Mouse (Mus musculus) brown adipose tissue, adult 24 weeks (tissue): ENCODE measurements around the gene Cdh12. TPM values are rescaled to one million over a fixed set of nuclear protein-coding genes. Genes with fewer than 3 reads are reported as not detected.
"Not testable (repeated sequence)": the region's sequence is repeated elsewhere in the genome, so short reads cannot be mapped to it uniquely, and the experiment has no call there.

Source experiments
- H3K27ac ChIP-seq: fragments of 200-500 bp; replicated peaks from 2 replicates; pipeline ENCODE4 v1.5.1; 2012; ENCODE audit warnings: low read depth, mild to moderate bottlenecking, low read length
- H3K4me1 ChIP-seq: fragments of 200-500 bp; 2 replicates; pipeline ENCODE4 v1.6.1; 2012; ENCODE audit warnings: low read length, mixed read lengths; ENCODE audit not compliant: control insufficient read depth, insufficient read depth, insufficient read length
- H3K4me3 ChIP-seq: fragments of 200-500 bp; 2 replicates; pipeline ENCODE4 v1.5.1; 2012; ENCODE audit warnings: low read depth, mild to moderate bottlenecking, low read length, moderate library complexity; ENCODE audit not compliant: insufficient read depth
- polyA plus RNA-seq: library from polyadenylated mRNA; stranded (reverse); fragments of >200 nt; gene quantifications from 2 replicates; pipeline ENCODE4 v1.2.4, GENCODE M21; 2012; ENCODE audit not compliant: missing spikeins, insufficient read depth, insufficient read length

The Cdh12 gene
- not detected in 2 replicates for polyA plus RNA-seq

DNA sequence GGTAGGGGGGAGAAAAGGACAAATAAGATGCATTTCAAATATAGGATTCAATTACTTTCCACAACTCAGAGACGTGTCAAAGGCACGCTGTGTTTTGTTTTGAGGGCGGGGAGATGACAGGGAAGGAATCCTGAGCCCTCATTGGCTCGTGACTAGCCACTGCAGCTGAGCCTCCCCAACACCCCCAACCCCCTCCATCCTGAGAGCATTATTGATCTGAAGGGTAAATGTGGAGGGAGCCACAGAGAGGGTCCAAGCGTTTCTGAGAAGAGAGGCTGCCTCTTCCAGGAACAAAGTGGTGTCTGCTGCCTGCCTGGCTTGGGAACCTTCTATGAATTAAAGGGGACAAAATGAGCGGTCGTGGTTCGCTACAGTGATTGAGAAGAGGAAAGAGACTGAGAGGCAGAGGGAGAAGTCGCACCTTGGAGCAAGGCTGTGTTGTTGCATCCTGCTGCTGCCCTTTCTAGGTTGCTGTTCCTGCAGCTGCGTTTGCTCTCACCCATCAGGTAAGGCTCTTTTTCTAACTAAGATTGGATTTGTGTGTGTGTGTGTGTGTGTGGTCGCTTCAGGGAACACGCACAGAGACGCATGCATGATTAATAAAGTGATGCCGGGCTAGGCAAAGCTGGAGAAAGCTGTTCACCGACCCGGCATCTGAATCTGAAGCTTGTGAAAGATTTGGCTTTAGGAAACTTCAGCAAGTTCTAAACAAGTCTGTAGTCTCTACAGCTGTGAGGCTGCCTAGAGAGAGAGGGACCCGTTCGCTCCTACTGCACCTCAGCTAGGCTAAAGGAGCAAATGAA is at the start of gene Cdh12:
Cdh12 (plus strand) TSS at position 405 of the 803 bp plus-strand sequence.
- Histone ChIP-seq H3K4me3 (no peak within 1 kb of the TSS), H3K27ac (no peak within 1 kb of the TSS), H3K4me1 (no peaks in the 10 kb centered on the region)

DNA sequence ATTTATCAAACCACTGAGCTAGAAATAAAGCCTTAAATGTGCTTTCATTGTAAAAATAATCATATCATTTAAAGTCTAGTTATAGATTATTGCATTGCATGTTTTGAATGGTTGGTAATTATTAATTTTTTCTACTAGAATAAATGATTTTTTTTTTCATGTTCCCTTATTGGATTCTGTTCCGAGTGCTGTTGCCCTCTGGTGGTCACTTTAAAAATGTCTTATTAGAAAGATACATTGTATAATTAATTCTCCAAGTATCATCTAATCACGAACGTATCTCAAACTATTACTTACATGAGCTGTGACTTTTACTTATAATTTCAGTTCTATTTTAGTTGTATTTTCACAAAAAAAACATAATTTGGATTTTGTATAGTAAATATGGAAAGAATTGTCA is 45.5 kb upstream of the Cdh12 start:
- Histone ChIP-seq H3K4me1 (no peaks in the 10 kb centered on the region), H3K27ac (no peak overlapping the region), H3K4me3 (no peak overlapping the region)

DNA sequence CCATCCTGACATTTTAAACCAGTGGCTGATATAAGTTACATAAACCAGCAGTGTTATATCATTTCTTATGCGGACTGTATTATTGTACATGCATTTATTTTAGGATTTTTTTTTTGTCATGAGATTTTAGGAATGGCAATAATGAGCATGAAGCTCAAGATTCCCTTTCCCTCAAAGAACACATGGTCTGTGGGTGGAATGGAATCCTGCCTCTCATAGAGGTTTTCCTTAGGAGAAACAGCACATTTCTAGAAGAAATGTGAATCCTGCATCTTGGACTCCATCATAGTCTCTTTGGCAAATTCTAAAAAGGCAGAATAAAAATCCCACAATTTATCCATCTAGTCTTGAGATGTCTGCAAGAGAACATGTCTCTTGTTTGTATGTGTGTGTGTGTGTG is 35.7 kb upstream of the Cdh12 start:
- Histone ChIP-seq H3K4me1 (no peaks in the 10 kb centered on the region), H3K27ac (no peak overlapping the region), H3K4me3 (no peak overlapping the region)

DNA sequence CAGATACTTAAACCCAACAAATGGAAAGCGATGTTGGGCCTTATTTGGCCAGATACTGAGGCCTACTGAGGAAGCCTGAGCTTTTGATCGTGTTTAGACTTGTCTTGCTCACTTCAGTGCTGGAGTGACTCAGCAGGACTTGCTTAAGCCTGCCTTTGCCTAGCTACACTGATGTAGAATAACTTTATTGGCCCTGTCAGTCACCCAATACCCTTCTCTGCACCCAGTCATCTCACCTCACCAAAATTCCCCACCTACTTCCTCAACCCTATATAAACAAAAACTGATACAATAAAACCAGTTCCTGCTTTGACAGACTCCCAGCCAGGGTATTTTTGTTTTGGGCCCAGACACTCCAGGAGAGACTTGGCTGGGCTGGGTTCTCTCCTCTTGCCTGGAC is 12.7 kb upstream of the Cdh12 start:
- H3K4me3 ChIP-seq = no peak overlapping the region
- no peak overlapping the region for H3K27ac ChIP-seq
- H3K4me1 ChIP-seq = no peaks in the 10 kb centered on the region

DNA sequence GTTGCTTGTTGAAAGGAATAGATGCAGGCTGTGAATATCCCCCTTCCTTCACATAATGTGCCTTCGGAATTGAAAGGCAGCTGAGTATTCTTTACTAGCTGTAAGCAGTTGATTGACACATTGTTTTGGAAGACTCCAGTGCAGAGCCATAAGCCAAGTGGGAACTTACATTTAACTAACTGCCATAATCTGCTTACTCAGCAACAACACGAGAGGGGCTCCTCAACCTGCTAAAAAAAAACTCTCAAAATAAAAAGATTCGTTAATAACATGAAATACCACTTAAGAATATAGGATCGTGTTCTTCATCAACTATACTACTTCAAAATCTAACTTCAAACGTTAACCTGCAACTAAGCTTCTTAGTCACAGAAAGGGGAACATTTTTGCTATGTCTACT is 1.5 kb downstream of the Cdh12 start:
- H3K27ac ChIP-seq = no peak overlapping the region
- H3K4me3 ChIP-seq = no peak overlapping the region
- no peaks in the 10 kb centered on the region for H3K4me1 ChIP-seq

DNA sequence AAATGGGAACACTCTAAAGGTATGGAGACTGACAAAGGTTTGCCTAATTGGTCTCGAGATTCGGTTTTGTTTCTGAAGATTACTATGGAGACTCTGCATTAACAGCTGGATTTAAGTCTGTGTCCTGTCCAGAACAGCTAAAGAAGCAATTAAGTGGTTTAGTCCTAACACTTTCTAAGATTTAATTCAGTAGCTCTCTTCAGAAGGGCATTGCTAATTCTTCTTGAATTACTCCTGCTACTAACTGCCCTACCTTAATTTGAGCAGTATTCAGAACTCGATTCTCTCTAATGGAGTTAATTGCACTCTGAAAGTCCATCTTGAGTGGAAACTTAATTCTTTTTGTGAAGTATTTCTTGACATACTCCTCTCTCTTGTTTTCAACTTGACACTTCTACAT is 9.4 kb downstream of the Cdh12 start:
- no peaks in the 10 kb centered on the region for H3K4me1 ChIP-seq
- H3K4me3 ChIP-seq = no peak overlapping the region
- H3K27ac ChIP-seq = no peak overlapping the region

DNA sequence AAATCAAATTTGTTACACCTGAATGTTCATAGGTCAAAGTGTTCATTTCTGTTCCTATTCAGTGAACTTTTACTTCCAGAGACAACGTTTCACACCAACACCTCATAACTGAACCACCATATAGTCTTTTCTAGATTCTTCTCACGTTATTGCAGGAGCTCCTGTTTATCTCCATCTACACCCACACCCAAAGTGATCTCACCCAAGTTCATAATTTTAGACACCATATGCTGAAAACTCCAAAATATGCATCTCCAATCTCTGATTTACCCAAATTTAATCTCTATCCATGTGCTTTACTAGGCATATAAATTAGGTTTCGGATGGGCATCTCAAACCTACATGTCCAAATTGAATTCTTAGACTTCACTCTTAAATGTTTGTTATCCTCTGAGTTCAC is 13.4 kb downstream of the Cdh12 start:
- Histone ChIP-seq H3K4me1 (no peaks in the 10 kb centered on the region), H3K27ac (no peak overlapping the region), H3K4me3 (no peak overlapping the region)

DNA sequence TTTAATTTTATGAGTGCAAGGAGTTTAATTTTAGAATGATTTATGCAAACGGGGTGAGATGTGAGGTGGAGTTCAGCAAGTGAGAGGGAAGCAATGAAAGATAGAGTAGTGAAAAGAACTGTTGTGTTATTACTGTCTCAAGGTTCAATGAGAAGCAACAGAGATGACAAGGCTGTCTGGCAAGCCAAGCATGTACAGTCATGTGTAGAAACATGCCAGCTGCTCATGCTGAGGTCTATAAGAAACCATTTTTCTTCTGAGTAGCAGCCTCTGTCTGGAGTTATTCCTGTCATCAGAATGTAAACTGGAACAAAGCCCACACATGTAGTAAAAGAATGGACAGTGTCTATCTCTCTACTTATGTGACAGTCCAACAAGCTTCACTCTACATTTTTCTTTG is 14.5 kb downstream of the Cdh12 start:
- Histone ChIP-seq H3K4me1 (no peaks in the 10 kb centered on the region), H3K27ac (no peak overlapping the region)

DNA sequence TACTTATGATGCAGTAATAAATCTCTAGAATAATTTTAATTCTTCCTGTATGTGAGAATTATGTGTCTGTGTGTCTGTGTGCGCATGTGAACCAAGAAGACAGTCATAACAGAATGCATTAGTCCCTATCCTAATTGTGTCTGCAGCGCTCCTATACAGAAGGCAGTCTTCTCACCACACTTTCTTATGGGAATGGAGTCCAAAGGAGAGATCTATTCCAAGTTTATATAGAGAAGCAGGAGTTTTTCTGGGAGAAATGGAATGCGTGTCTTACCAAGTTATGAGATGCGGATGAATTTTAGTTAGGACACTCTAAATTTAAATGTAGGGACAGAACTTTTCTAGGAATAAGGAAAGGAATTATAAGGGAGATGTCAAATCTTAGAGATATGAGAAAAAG is 101.9 kb downstream of the Cdh12 start:
- Histone ChIP-seq H3K4me3 (no peak overlapping the region), H3K4me1 (no peaks in the 10 kb centered on the region), H3K27ac (no peak overlapping the region)

More for the DNA sequence above, 14.5 kb downstream of the Cdh12 start:
- no peak overlapping the region for H3K4me3 ChIP-seq

DNA sequence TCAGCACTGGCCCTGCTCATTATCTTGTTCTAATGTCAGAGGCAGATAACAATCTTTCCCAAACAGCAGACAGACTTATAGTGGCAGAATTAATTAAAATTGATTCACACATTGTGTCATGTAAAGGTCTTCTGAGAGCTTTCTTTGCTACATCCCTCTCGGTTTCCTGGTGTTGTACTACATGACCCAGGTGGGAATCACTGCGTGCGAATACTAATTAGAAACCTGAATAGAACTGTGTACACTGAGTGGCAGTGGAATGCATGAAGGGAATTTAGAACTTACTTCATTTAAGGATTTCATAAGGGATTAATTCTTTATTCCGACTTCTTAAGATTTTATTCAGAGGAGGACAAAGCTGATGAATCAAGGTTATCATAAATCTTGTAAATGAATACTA is 121.9 kb downstream of the Cdh12 start:
- Histone ChIP-seq H3K27ac (no peak overlapping the region), H3K4me3 (no peak overlapping the region), H3K4me1 (no peaks in the 10 kb centered on the region)

DNA sequence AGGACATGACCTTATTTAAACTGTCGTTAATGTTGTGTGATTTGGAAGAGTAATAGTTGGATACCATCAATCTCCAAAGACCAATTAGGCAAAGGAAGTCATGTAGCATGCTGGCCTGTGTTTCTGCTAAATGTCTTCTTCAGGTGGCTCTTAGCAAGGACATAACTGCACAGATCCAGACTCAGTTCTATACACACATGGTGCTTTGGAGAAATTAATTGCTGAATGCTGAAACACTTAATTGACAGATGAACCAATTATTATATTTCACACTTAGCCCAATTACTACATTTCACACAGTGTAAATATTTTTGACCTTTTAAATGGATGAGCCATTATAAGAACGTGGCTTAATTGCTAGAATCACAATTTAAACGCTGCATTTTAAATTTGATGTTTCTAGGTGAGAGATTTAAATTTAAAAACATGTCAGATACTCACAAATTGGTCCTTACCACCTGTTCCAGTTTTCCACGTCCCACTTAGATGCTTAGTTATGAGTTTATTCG is 133.6 kb downstream of the Cdh12 start:
- Histone ChIP-seq H3K4me1 (no peaks in the 10 kb centered on the region), H3K27ac (no peak overlapping the region), H3K4me3 (no peak overlapping the region)

DNA sequence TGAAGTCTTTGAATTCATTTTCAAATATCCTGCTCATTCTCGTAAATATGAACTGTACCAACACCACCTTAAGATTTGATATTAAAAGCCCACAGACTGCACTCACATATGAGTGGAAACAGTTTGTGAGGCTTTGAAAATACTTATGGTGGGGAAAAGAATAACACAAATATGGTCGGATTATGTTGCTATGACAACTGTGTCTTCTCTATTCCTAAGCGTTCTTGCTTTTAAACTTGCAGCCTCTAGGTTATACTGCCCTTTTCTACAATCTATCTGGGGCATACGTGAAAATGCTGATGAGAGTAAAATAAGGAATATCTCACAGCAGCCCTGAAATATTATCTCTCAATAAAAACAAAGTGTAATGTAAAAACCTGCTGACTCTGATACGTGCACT is 142.5 kb downstream of the Cdh12 start:
- Histone ChIP-seq H3K27ac (no peak overlapping the region), H3K4me3 (no peak overlapping the region), H3K4me1 (no peaks in the 10 kb centered on the region)

DNA sequence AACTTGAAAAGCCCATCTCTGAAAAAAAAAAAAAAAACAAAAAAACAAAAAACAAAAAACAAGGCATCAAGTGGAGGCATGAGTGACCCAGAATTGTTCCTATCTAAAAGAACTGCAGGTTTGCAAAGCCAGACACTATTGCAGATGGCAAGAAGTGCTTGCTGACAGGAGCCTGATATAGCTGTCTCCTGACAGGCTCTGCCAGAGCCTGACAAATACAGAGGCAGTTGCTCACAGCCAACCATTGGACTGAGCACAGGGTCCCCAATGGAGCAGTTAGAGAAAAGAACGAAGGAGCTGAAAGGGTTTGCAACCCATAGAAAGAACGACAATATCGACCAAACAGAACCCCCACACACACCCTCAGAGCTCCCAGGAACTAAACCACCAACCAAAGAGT is 156.7 kb downstream of the Cdh12 start:
- H3K4me1 ChIP-seq, H3K4me3 ChIP-seq, H3K27ac ChIP-seq: not testable (repeated sequence)

DNA sequence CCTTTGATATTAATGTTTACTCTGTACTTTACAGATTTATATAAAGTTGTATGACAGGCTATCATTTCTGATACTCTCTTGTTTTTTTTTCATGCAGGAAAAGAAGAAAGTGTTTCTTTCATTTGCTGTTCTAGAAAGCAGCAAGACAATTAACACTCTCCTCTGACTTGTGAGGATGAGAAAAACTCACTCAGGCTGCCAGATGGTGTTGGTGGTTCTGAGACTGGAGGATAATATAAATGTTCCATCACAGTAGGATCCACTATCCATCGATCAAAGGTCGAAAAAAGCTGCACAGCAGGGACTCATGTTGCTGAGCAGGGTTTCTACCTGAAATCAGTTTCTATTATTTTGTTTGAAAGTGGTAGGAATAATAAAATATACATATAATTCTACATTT is 185.5 kb downstream of the Cdh12 start:
- Histone ChIP-seq H3K27ac (no peak overlapping the region), H3K4me3 (no peak overlapping the region), H3K4me1 (no peaks in the 10 kb centered on the region)

DNA sequence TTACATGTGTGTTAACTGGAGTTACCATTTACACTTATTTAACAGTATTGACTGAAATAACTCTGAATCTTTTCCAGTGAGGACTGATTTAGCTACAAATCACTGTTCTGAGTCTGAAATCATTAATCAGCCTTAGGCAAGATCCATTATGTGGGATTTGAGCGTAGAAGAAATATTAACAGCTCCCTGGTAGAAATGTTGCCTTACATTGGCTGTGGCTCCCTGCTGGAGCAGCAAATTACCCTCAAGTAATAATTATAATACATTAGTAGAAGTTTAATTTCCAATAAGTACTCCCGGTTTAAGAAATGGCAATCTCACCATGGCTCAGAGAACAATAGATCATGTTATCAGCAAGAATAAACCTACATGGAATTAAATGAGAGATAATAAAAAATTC is 190.1 kb downstream of the Cdh12 start:
- H3K4me3 ChIP-seq = no peak overlapping the region
- H3K4me1 ChIP-seq = no peaks in the 10 kb centered on the region
- no peak overlapping the region for H3K27ac ChIP-seq

DNA sequence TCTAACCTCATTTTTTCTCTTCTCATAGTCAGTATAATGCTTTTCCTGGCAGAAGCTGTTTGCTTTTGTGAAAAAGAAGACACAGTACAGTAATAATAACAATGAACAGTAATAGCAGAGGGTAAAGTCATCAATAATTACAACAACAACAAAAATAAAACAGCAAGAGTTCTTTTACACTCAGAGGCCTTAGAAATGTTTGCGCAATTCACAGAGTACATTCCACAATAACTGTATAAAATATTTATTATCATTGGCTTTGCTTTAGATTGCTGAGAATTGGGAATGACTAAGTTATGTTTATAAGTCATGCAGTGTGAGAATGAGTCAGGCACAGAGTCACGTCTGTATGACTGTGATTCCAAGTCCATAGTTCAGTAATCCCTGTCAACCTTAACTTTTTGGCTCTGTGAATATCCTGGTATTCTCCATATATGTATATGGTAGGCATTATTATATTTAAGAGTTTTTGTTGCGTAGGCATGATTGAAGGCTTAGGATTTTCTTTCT is 193.9 kb downstream of the Cdh12 start:
- Histone ChIP-seq H3K4me1 (no peaks in the 10 kb centered on the region), H3K4me3 (no peak overlapping the region), H3K27ac (no peak overlapping the region)
